Mouse (Mus musculus): ENCODE results near the gene Abhd17b. TPM values are rescaled to one million over a fixed set of nuclear protein-coding genes. Genes with fewer than 3 reads are reported as not detected.
A peak's percentile ranks its signal among the peaks of the same experiment; 100 is the strongest.

The Abhd17b gene
- polyA plus RNA-seq, 1 experiment, result 12.4 TPM

DNA sequence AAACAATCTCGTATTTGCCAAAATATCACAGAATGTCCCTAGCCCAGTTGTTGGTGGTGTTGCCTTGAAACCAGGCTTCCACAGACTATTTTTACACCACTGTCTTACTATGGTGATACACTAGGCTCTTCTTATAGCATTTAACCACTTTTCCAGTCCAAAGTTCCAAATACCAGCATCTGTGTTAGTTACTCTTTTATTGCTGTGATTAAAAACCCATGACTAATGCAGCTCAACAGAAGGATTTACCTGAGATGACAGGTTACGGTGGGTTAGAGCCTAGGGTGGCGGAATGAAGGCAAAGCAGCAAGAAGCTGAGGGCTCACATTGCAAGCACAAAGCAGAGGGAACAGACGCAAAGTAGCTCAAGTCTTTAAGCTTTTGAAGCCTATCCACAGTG is 16.7 kb downstream of the Abhd17b start:
- Histone ChIP-seq H3K27me3 (ENCODE audit: control insufficient read depth, insufficient read depth, low read length) (no peaks in the 10 kb centered on the region), H3K4me1 (ENCODE audit: control insufficient read depth, insufficient read depth, insufficient read length) (peaks cover 11% of the 10 kb centered on the region; the same call in 1 of the 2 replicates), H3K27ac (ENCODE audit: insufficient read depth, low read length) (no peak overlapping the region), H3K36me3 (ENCODE audit: control insufficient read depth, insufficient read depth, low read length) (peaks cover 2% of the 10 kb centered on the region), H3K4me3 (ENCODE audit: extremely low read depth, insufficient read depth, insufficient read length) (no peak overlapping the region)
- WGBS, result 93% methylated on average over 4 of the region's 4 CpGs
- DNase-seq (ENCODE audit: low read depth in 1 of 2, low spot score in 2 of 2), result no peak
- no peak for TF ChIP-seq CTCF (IDR thresholded peaks at IDR 0.05; ENCODE audit: extremely low read depth, insufficient read depth, insufficient read length, insufficient replicate concordance)

DNA sequence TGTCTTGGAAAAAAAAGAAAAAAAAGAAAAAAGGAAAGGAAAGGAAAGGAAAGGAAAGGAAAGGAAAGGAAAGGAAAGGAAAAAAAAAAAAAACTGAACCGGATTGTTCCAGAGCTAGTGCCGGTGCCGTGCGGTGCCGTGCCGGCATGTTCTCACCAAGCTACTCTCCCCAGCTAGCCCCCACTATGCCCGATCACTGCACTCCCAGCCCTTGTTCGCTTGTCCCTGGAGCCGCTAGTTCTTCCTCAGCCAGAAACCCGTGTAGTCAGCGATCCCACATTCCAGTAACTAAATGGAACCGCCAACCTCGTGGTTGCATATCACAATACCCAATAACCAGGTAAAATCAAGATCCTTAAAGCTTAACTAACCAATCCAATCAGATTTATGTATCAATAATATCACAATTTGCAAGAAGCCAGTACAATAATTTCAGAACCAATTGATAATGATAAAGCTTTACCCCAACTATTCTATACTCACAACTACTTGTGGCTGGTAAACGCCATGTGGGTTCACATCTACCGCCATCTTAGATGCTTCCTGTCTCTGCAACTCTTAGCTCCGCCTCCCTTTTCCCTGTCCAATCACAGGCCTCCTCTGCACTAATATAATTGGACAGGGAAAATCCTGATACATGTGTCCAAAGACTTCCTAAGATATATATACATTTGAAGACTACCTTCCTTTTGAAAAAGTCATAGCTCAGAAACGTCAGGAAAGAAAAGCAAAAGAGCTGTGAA is 21.5 kb downstream of the Abhd17b start:
- Histone ChIP-seq H3K4me3 (ENCODE audit: extremely low read depth, insufficient read depth, insufficient read length) (no peak overlapping the region), H3K4me1 (ENCODE audit: control insufficient read depth, insufficient read depth, insufficient read length) (peaks cover 9% of the 10 kb centered on the region; the same call in 1 of the 2 replicates), H3K27me3 (ENCODE audit: control insufficient read depth, insufficient read depth, low read length) (no peaks in the 10 kb centered on the region), H3K36me3 (ENCODE audit: control insufficient read depth, insufficient read depth, low read length) (peaks cover 7% of the 10 kb centered on the region), H3K27ac (ENCODE audit: insufficient read depth, low read length) (no peak overlapping the region)
- no peak for DNase-seq (ENCODE audit: low read depth in 1 of 2, low spot score in 2 of 2)
- TF ChIP-seq CTCF (IDR thresholded peaks at IDR 0.05; ENCODE audit: extremely low read depth, insufficient read depth, insufficient read length, insufficient replicate concordance) (no peak), POLR2A (IDR thresholded peaks at IDR 0.05; ENCODE audit: low read depth, low read length) (no peak)
- WGBS, result 93% methylated on average over 17 of the region's 17 CpGs

DNA sequence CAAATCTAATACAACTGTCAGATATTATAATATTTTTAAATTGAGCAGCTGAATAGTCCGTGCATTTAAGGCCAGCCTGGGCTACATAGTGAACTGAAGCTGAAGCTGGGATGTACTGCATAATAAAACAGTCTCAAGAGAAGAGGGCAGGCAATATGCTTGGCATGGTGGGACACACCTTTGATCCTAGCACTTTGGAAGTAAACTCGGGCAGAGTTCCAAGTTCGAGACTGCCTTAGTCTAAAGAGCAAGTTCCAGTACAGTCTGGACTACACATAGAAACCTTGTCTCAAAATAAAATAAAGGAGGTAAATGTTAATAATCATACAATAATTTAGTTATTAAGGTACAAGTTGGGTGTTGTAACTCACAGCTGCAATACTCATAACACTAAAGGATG is 27.1 kb downstream of the Abhd17b start:
- no peak overlapping the region for H3K4me3 ChIP-seq (ENCODE audit: extremely low read depth, insufficient read depth, insufficient read length)
- no peak for DNase-seq (ENCODE audit: low read depth in 1 of 2, low spot score in 2 of 2)
- TF ChIP-seq CTCF (IDR thresholded peaks at IDR 0.05; ENCODE audit: extremely low read depth, insufficient read depth, insufficient read length, insufficient replicate concordance) (no peak), POLR2A (IDR thresholded peaks at IDR 0.05; ENCODE audit: low read depth, low read length) (no peak)

DNA sequence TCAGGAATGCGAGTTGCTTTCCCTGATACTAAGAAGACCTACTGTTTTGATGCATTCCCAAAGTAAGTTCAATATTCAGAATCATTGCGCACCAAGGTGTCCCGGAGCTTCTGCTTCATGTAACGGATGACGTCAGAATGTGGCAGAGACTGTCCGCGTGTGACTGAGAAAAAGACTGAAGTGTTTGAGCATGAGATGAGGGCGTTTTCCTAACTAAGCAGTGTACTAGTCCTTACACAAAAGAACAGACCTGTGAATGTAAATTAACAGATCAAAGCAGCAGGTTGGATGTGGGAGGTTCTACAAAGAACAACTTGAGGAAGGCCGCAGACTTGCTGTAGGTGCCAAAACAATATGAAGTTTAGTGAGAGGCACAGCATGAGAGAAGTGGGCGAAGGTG is 28.0 kb downstream of the Abhd17b start:
- Histone ChIP-seq H3K27ac (ENCODE audit: insufficient read depth, low read length) (no peak overlapping the region), H3K27me3 (ENCODE audit: control insufficient read depth, insufficient read depth, low read length) (no peaks in the 10 kb centered on the region), H3K4me3 (ENCODE audit: extremely low read depth, insufficient read depth, insufficient read length) (no peak overlapping the region), H3K4me1 (ENCODE audit: control insufficient read depth, insufficient read depth, insufficient read length) (no peaks in the 10 kb centered on the region; the same call in 1 of the 2 replicates), H3K36me3 (ENCODE audit: control insufficient read depth, insufficient read depth, low read length) (peaks cover 27% of the 10 kb centered on the region)
- no peak for DNase-seq (ENCODE audit: low read depth in 1 of 2, low spot score in 2 of 2)
- TF ChIP-seq CTCF (IDR thresholded peaks at IDR 0.05; ENCODE audit: extremely low read depth, insufficient read depth, insufficient read length, insufficient replicate concordance) (no peak), POLR2A (IDR thresholded peaks at IDR 0.05; ENCODE audit: low read depth, low read length) (no peak)
- 98% methylated on average over 10 of the region's 10 CpGs for WGBS

More for the DNA sequence above, 27.1 kb downstream of the Abhd17b start:
- 90% methylated on average over 3 of the region's 3 CpGs for WGBS
- no peak overlapping the region for H3K27ac ChIP-seq (ENCODE audit: insufficient read depth, low read length)
- H3K4me1 ChIP-seq (ENCODE audit: control insufficient read depth, insufficient read depth, insufficient read length), result peaks cover 2% of the 10 kb centered on the region; the same call in 1 of the 2 replicates
- peaks cover 25% of the 10 kb centered on the region for H3K36me3 ChIP-seq (ENCODE audit: control insufficient read depth, insufficient read depth, low read length)
- H3K27me3 ChIP-seq (ENCODE audit: control insufficient read depth, insufficient read depth, low read length), result no peaks in the 10 kb centered on the region

DNA sequence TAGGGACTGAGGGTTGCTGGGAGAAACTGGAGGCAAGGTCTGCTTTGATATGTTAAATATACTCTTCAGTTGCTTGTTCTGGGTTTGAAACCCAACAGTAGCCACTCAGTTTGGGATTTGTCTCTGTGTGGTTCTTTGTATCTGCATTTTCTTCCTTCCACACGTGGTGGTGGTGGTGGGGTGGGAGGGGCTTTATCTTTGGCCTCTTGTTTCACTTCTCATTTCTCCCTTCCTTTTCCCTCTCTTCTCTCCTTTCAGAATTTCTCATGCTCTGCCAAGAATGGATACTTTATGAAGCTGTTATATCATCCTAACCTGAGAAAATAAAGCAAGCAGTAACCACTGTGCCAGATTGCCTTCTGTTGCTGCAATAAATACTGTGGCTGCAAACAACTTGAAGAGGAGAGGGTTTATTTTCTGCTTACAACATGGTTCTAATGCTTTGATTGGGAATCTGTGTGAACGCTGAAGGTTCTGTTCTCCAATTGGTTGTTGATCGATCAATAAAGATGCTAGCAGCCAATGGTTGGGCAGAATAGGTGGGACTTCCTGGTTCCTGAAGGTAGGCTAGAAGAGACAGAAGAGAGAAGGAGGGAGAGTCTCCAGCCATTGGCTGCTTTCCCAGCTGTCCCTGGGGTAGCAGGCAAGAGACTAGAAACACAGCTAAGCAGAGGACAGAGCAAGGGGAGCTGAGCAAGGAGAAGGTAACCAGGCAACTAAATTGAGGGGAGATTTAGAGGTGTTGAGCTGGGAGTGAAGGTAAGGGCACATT is 60.5 kb downstream of the Abhd17b start:
- Histone ChIP-seq H3K4me3 (ENCODE audit: extremely low read depth, insufficient read depth, insufficient read length) (peak overlapping the region; percentile 66), H3K27ac (ENCODE audit: insufficient read depth, low read length) (peak overlapping the region; percentile 86), H3K4me1 (ENCODE audit: control insufficient read depth, insufficient read depth, insufficient read length) (peaks cover 13% of the 10 kb centered on the region; the same call in 1 of the 2 replicates), H3K36me3 (ENCODE audit: control insufficient read depth, insufficient read depth, low read length) (no peaks in the 10 kb centered on the region; the same call in 1 of the 2 replicates), H3K27me3 (ENCODE audit: control insufficient read depth, insufficient read depth, low read length) (no peaks in the 10 kb centered on the region)
- peak; percentile 79 to 85 for DNase-seq (ENCODE audit: low read depth in 1 of 2, low spot score in 2 of 2)
- TF ChIP-seq CTCF (IDR thresholded peaks at IDR 0.05; ENCODE audit: extremely low read depth, insufficient read depth, insufficient read length, insufficient replicate concordance) (no peak), POLR2A (IDR thresholded peaks at IDR 0.05; ENCODE audit: low read depth, low read length) (peak; percentile 77)
- WGBS, result 15% methylated on average over 3 of the region's 3 CpGs

DNA sequence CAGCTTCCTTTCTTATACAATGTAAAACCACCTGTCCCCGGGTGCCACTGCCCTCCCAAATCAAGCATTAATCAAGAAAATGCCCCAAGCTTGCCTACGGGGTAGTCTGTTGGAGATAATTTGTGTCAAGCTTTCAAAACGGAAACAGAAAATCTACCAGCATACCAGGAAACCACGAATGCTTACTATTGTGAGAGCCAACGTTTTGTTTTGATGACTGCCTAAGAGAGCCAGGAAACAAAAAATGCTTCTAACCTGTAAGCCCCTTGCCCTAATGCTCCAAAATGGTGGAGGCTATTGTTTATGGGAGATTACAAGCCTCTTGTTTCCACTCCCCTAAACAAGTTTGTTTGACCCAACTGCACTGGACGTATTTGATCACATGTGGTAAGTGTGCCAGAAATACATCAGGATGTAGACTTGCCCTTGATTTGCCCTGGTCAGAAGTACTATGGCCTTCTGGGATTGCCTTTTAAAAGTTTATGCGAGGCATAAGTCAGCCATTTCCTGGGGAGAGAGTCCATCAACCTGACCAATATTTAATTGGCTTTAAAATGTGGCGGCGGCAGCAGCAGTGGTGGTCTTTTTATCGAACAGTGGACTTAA is 61.4 kb downstream of the Abhd17b start:
- DNase-seq (ENCODE audit: low read depth in 1 of 2, low spot score in 2 of 2), result peak in 1 of 2 experiments; percentile 23
- Histone ChIP-seq H3K27ac (ENCODE audit: insufficient read depth, low read length) (peak overlapping the region; percentile 86), H3K4me3 (ENCODE audit: extremely low read depth, insufficient read depth, insufficient read length) (peak overlapping the region; percentile 66), H3K27me3 (ENCODE audit: control insufficient read depth, insufficient read depth, low read length) (no peaks in the 10 kb centered on the region), H3K36me3 (ENCODE audit: control insufficient read depth, insufficient read depth, low read length) (no peaks in the 10 kb centered on the region; the same call in 1 of the 2 replicates), H3K4me1 (ENCODE audit: control insufficient read depth, insufficient read depth, insufficient read length) (peaks cover 13% of the 10 kb centered on the region; the same call in 1 of the 2 replicates)
- 29% methylated on average over 10 of the region's 10 CpGs for WGBS
- TF ChIP-seq POLR2A (IDR thresholded peaks at IDR 0.05; ENCODE audit: low read depth, low read length) (no peak; the same call in 1 of the 2 replicates), CTCF (IDR thresholded peaks at IDR 0.05; ENCODE audit: extremely low read depth, insufficient read depth, insufficient read length, insufficient replicate concordance) (no peak)
